Mouse (Mus musculus): ENCODE data around the gene Efna2. TPM values are rescaled to one million over a fixed set of nuclear protein-coding genes. Genes with fewer than 3 reads are reported as not detected.
A peak's percentile ranks its signal among the peaks of the same experiment; 100 is the strongest.

The Efna2 gene
- polyA plus RNA-seq, 1 experiment from 2014 or later = 51.3 TPM

GRCm38 (mm10) chr10:80157141-80157929 is 21.9 kb upstream of the Efna2 start:
- Histone ChIP-seq H3K9ac (ENCODE audit: low read length) (no peak overlapping the region), H3K4me3 (ENCODE audit: low read depth, low read length) (no peak overlapping the region), H3K27ac (replicated peaks; ENCODE audit: low read depth, low read length) (peak overlapping the region; percentile 42), H3K9me3 (ENCODE audit: control insufficient read depth, low read length) (no peaks in the 10 kb centered on the region), H3K36me3 (ENCODE audit: control insufficient read depth, insufficient read depth, low read length) (peaks cover 47% of the 10 kb centered on the region), H3K27me3 (ENCODE audit: control insufficient read depth, insufficient read depth, low read length) (no peaks in the 10 kb centered on the region), H3K4me2 (ENCODE audit: low read depth, severe bottlenecking) (peak overlapping the region; percentile 18; the same call in 1 of the 2 replicates), H3K4me1 (ENCODE audit: control insufficient read depth, insufficient read depth, low read length) (peaks cover 73% of the 10 kb centered on the region)
- DNase-seq (ENCODE audit: low spot score) (no peak), ATAC-seq (ENCODE audit: insufficient number of reproducible peaks, low FRiP score, low TSS enrichment, low read depth) (no peak)
- WGBS = 71% methylated on average over 15 of the region's 15 CpGs

- Histone ChIP-seq H3K4me3 (ENCODE audit: low read depth, low read length) (peak overlapping the region; percentile 29), H3K36me3 (ENCODE audit: control insufficient read depth, insufficient read depth, low read length) (peaks cover 35% of the 10 kb centered on the region), H3K27me3 (ENCODE audit: control insufficient read depth, insufficient read depth, low read length) (no peaks in the 10 kb centered on the region), H3K9ac (ENCODE audit: low read length) (no peak overlapping the region), H3K27ac (replicated peaks; ENCODE audit: low read depth, low read length) (peak overlapping the region; percentile 79), H3K9me3 (ENCODE audit: control insufficient read depth, low read length) (no peaks in the 10 kb centered on the region), H3K4me1 (ENCODE audit: control insufficient read depth, insufficient read depth, low read length) (peaks cover 67% of the 10 kb centered on the region), H3K4me2 (ENCODE audit: low read depth, severe bottlenecking) (peak overlapping the region; percentile 72; the same call in 1 of the 2 replicates)
- DNase-seq (ENCODE audit: low spot score) (peak; percentile 73), ATAC-seq (ENCODE audit: insufficient number of reproducible peaks, low FRiP score, low TSS enrichment, low read depth) (peak; percentile 2; the same call in 1 of the 2 replicates)
- WGBS = 14% methylated on average over 18 of the region's 18 CpGs
Measured at GRCm38 (mm10) chr10:80158307-80158986, 20.8 kb upstream of the Efna2 start.

GRCm38 (mm10) chr10:80159021-80159560 is 20.2 kb upstream of the Efna2 start:
- peak overlapping the region; percentile 79 for H3K27ac ChIP-seq (replicated peaks; ENCODE audit: low read depth, low read length)
- H3K4me3 ChIP-seq (ENCODE audit: low read depth, low read length) = peak overlapping the region; percentile 29
- 6% methylated on average over 12 of the region's 12 CpGs for WGBS
- H3K36me3 ChIP-seq (ENCODE audit: control insufficient read depth, insufficient read depth, low read length) = peaks cover 29% of the 10 kb centered on the region
- peak overlapping the region; percentile 72 for H3K4me2 ChIP-seq (ENCODE audit: low read depth, severe bottlenecking)
- no peaks in the 10 kb centered on the region for H3K9me3 ChIP-seq (ENCODE audit: control insufficient read depth, low read length)
- H3K4me1 ChIP-seq (ENCODE audit: control insufficient read depth, insufficient read depth, low read length) = peaks cover 63% of the 10 kb centered on the region
- H3K27me3 ChIP-seq (ENCODE audit: control insufficient read depth, insufficient read depth, low read length) = no peaks in the 10 kb centered on the region
- peak; percentile 71 for DNase-seq (ENCODE audit: low spot score)
- ATAC-seq (ENCODE audit: insufficient number of reproducible peaks, low FRiP score, low TSS enrichment, low read depth) = 0 out of 2 replicates have a peak, but pooled peaks have one; percentile 1
- peak overlapping the region; percentile 51 for H3K9ac ChIP-seq (ENCODE audit: low read length)

DNA sequence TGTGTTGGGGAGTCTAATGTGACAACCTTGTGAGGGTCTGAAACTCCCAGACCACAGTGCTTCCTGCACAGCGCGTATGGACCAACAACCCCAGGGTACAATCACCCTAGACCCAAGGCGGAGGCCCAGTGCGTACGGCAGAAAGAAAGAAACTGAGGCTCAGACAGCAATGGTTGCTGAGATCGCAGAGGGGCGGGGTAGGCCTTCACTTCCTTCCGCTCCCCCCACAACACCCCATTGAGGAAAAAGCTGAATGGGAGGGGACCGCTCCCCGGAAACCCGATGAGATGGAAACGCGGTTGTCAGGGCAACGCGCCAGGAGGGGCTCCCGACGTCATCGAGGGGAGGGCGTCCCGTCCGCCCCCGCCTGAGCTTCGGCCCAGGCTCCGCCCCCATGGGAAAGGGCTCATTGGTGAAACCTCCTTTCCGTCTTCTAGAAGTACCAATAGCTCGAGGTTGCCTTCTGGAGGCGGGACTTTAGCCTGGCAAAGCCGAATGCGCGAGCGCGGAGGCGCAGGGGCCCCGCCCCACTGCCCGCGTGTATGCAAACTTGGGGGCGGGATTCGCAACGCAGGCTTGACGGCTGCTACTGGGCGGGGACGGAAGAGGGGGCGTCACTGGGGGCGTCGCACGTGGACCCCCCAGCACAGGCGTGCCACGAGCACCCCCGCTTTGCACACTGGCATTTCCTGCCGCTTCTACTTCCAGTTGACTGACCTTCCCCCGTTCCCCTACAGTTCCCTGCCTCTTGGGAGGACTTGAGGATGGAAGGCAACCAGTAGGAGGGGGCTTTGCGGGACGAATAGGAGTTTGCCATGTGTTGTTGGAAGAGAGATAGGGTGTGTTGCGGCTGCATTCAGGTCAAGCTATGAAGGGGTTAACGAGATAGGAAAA is 19.5 kb upstream of the Efna2 start:
- Histone ChIP-seq H3K4me1 (ENCODE audit: control insufficient read depth, insufficient read depth, low read length) (peaks cover 65% of the 10 kb centered on the region), H3K27me3 (ENCODE audit: control insufficient read depth, insufficient read depth, low read length) (no peaks in the 10 kb centered on the region), H3K27ac (replicated peaks; ENCODE audit: low read depth, low read length) (peak overlapping the region; percentile 83), H3K36me3 (ENCODE audit: control insufficient read depth, insufficient read depth, low read length) (peaks cover 27% of the 10 kb centered on the region), H3K4me2 (ENCODE audit: low read depth, severe bottlenecking) (peak overlapping the region; percentile 72), H3K9me3 (ENCODE audit: control insufficient read depth, low read length) (no peaks in the 10 kb centered on the region), H3K4me3 (ENCODE audit: low read depth, low read length) (peak overlapping the region; percentile 29), H3K9ac (ENCODE audit: low read length) (peak overlapping the region; percentile 51)
- WGBS = under 1% methylated on average over 55 of the region's 55 CpGs
- ATAC-seq (ENCODE audit: insufficient number of reproducible peaks, low FRiP score, low TSS enrichment, low read depth) = peak; percentile 74
- DNase-seq (ENCODE audit: low spot score) = peak; percentile 96

DNA sequence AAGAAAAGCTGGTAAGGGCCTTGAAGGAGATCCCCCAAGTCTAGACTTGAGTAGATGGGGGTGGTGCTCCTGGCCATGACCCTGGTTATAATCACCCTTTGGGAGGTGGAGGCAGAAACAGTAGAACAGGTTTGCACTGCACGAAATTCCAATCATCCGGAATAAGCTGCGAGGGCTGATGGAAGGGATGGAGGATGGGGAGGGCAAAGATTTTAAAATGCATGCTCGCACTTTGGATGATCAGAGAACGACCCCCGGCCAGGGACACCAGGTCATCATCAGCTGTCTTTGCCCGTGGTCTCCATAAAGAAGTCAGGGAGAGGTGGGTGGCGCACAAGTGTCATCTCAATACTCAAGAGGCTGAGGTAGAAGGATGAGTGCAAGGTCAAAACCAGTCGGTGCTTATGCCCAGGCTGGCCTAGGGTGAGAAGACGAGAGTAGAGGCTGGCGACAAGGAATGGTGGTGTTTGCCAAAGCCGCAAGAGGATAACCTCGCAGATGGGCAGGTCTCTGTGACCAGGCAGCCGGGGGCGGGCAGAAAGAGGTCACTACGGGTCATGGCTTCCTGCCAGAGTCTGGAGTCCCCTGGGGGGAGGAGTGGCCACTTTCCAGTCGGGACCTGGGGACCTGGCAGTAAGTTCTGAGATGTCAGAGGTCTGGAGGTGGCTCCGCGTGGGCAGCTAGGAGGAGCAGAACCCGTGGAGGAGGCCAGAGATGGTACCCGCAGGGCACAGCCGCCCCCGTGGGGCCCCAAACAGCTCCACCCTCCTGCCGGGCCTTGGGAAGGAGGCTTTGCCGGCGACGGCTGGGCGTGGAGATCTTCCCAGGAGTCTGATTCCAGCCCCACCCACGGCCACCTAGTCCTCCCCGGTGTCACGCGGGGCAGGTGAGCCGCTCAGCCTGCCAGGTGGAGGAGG is 18.6 kb upstream of the Efna2 start:
- ATAC-seq (ENCODE audit: insufficient number of reproducible peaks, low FRiP score, low TSS enrichment, low read depth) (no peak), DNase-seq (ENCODE audit: low spot score) (peak; percentile 76)
- peaks cover 18% of the 10 kb centered on the region for H3K36me3 ChIP-seq (ENCODE audit: control insufficient read depth, insufficient read depth, low read length)
- H3K27ac ChIP-seq (replicated peaks; ENCODE audit: low read depth, low read length) = peak overlapping the region; percentile 83
- H3K4me3 ChIP-seq (ENCODE audit: low read depth, low read length) = peak overlapping the region; percentile 29
- peaks cover 65% of the 10 kb centered on the region for H3K4me1 ChIP-seq (ENCODE audit: control insufficient read depth, insufficient read depth, low read length)
- no peaks in the 10 kb centered on the region for H3K27me3 ChIP-seq (ENCODE audit: control insufficient read depth, insufficient read depth, low read length)
- H3K4me2 ChIP-seq (ENCODE audit: low read depth, severe bottlenecking) = peak overlapping the region; percentile 72
- under 1% methylated on average over 33 of the region's 33 CpGs for WGBS
- H3K9ac ChIP-seq (ENCODE audit: low read length) = peak overlapping the region; percentile 47
- H3K9me3 ChIP-seq (ENCODE audit: control insufficient read depth, low read length) = no peaks in the 10 kb centered on the region

GRCm38 (mm10) chr10:80161522-80162242 is 17.6 kb upstream of the Efna2 start:
- no peaks in the 10 kb centered on the region for H3K9me3 ChIP-seq (ENCODE audit: control insufficient read depth, low read length)
- no peaks in the 10 kb centered on the region for H3K27me3 ChIP-seq (ENCODE audit: control insufficient read depth, insufficient read depth, low read length)
- ATAC-seq (ENCODE audit: insufficient number of reproducible peaks, low FRiP score, low TSS enrichment, low read depth) = no peak
- WGBS = 9% methylated on average over 7 of the region's 7 CpGs
- peaks cover 62% of the 10 kb centered on the region for H3K4me1 ChIP-seq (ENCODE audit: control insufficient read depth, insufficient read depth, low read length)
- peak overlapping the region; percentile 47; the same call in 1 of the 2 replicates for H3K9ac ChIP-seq (ENCODE audit: low read length)
- peak; percentile 65 for DNase-seq (ENCODE audit: low spot score)
- peaks cover 9% of the 10 kb centered on the region for H3K36me3 ChIP-seq (ENCODE audit: control insufficient read depth, insufficient read depth, low read length)
- H3K27ac ChIP-seq (replicated peaks; ENCODE audit: low read depth, low read length) = peak overlapping the region; percentile 83
- peak overlapping the region; percentile 29; the same call in 1 of the 2 replicates for H3K4me3 ChIP-seq (ENCODE audit: low read depth, low read length)
- peak overlapping the region; percentile 72 for H3K4me2 ChIP-seq (ENCODE audit: low read depth, severe bottlenecking)

- H3K4me3 ChIP-seq (ENCODE audit: low read depth, low read length) = no peak overlapping the region
- no peak overlapping the region for H3K4me2 ChIP-seq (ENCODE audit: low read depth, severe bottlenecking)
- H3K27ac ChIP-seq (replicated peaks; ENCODE audit: low read depth, low read length) = no peak overlapping the region
Measured at GRCm38 (mm10) chr10:80162243-80162608, 17.1 kb upstream of the Efna2 start.

More at GRCm38 (mm10) chr10:80162243-80162608, 17.1 kb upstream of the Efna2 start:
- H3K9me3 ChIP-seq (ENCODE audit: control insufficient read depth, low read length) = no peaks in the 10 kb centered on the region
- H3K27me3 ChIP-seq (ENCODE audit: control insufficient read depth, insufficient read depth, low read length) = no peaks in the 10 kb centered on the region
- WGBS = 72% methylated on average over 3 of the region's 3 CpGs
- H3K9ac ChIP-seq (ENCODE audit: low read length) = no peak overlapping the region
- peaks cover 59% of the 10 kb centered on the region for H3K4me1 ChIP-seq (ENCODE audit: control insufficient read depth, insufficient read depth, low read length)
- ATAC-seq (ENCODE audit: insufficient number of reproducible peaks, low FRiP score, low TSS enrichment, low read depth) = no peak
- H3K36me3 ChIP-seq (ENCODE audit: control insufficient read depth, insufficient read depth, low read length) = peaks cover 3% of the 10 kb centered on the region
- DNase-seq (ENCODE audit: low spot score) = no peak

Data from limb, embryonic 11.5 days (tissue).